Comparison of ENCODE assay signal across 34 mouse cellular contexts in the genomic region with DNA sequence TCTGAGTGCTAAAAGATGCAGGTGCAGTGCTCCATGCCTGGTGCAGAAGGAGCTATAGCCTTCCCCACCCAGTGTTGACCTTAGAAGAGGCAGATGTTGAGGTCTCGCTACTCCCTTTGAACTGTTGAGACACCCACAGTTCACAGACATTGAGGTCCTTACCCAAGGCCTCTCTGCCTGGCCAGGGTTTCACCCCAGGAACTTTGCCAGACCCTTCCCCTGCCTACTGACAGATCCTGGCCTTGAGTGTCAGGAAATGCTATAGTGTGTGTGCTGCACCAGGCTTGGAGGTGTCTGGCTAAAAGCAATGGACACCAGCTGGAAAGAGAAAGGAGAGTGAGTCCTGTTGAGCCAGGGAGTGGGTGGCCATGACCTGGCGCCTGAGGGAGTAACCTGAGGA. TPM values are rescaled to one million over a fixed set of nuclear protein-coding genes. Genes with fewer than 3 reads are reported as not detected.
DNase-seq lines count a peak whose midpoint lies in the region; ATAC-seq and TF ChIP-seq lines count a peak whose summit lies in the region.
"Had no signal": no experiment of that assay in that cellular context is flagged by ENCODE, and none has a peak within 500 bp of the region (broad histone marks: within the 10 kb centered on the region; RNA-seq: fewer than 3 reads in every experiment).

No protein-coding gene starts in this region.

- no peak for TF ChIP-seq CTCF in liver, adult 2 months (IDR thresholded peaks at IDR 0.05; ENCODE audit: low read depth, low read length)

- H3K9me3 ChIP-seq in liver, embryonic 12.5 days (replicated peaks) = no peaks in the 10 kb centered on the region
- H3K9me3 ChIP-seq: forebrain, embryonic 15.5 days; hindbrain, embryonic 13.5 days; limb, embryonic 15.5 days; liver, embryonic 15.5 days; neural tube, embryonic 13.5 days had no signal

- DNase-seq in adrenal gland, adult (ENCODE audit: inconsistent age in 2 of 2, low spot score in 1 of 2) = peak; percentile 54 to 91
- no peak for DNase-seq in adrenal gland, postnatal 4 days (ENCODE audit: low spot score in 2 of 2)
- DNase-seq in liver, adult 2 months (ENCODE audit: extremely low read depth, low read depth, low spot score) = peak; percentile 12
- peak; percentile 70 for DNase-seq in adrenal gland, postnatal 14 days
- DNase-seq in urinary bladder, adult 2 months (ENCODE audit: low spot score) = no peak
- DNase-seq: cerebellum, adult 18-20 months; cerebellum, postnatal 25 days; gastrocnemius, postnatal 25 days; heart, adult 18-20 months; heart, postnatal 4 days; kidney, adult 8-10 months; kidney, postnatal 4 days; lung, embryonic 14.5 days; lung, postnatal 14 days; right cerebral cortex, adult 18-20 months; right cerebral cortex, postnatal 4 days had no signal

- H3K27me3 ChIP-seq in liver, adult 2 months (ENCODE audit: control insufficient read depth, insufficient read depth, low read length) = no peaks in the 10 kb centered on the region
- no peaks in the 10 kb centered on the region for H3K27me3 ChIP-seq in liver, embryonic 12.5 days (replicated peaks)
- H3K27me3 ChIP-seq: forebrain, embryonic 15.5 days; hindbrain, embryonic 13.5 days; limb, embryonic 15.5 days; liver, embryonic 15.5 days; neural tube, embryonic 13.5 days had no signal

- no peak for ATAC-seq in liver, embryonic 12.5 days
- ATAC-seq in activated CD4-positive, CD25-positive, alpha-beta regulatory T cell, adult 4 months = no peak
- ATAC-seq: forebrain, embryonic 15.5 days; intestine, embryonic 16.5 days had no signal

- 76% methylated on average over 2 of the region's 2 CpGs for WGBS in liver, adult 2 months
- 60% methylated on average over 2 of the region's 2 CpGs for WGBS in liver, embryonic 12.5 days (ENCODE audit: insufficient replicate concordance)

- no peaks in the 10 kb centered on the region for H3K4me1 ChIP-seq in liver, adult 2 months (ENCODE audit: control insufficient read depth, insufficient read depth, low read length)
- no peaks in the 10 kb centered on the region for H3K4me1 ChIP-seq in liver, embryonic 12.5 days
- H3K4me1 ChIP-seq: hindbrain, embryonic 13.5 days; liver, embryonic 15.5 days; neural tube, embryonic 13.5 days had no signal

- TF ChIP-seq POLR2A in liver, adult 2 months (IDR thresholded peaks at IDR 0.05; ENCODE audit: extremely low read depth, insufficient read depth, low read length) = no peak

- no peak overlapping the region for H3K27ac ChIP-seq in liver, adult 2 months (replicated peaks; ENCODE audit: insufficient read depth, low read depth, low read length)
- no peak overlapping the region for H3K27ac ChIP-seq in liver, embryonic 12.5 days
- H3K27ac ChIP-seq: forebrain, embryonic 15.5 days; hindbrain, embryonic 13.5 days; kidney, postnatal 0 days; limb, embryonic 15.5 days; liver, embryonic 15.5 days; neural tube, embryonic 13.5 days; stomach, postnatal 0 days had no signal

- H3K4me3 ChIP-seq in liver, adult 2 months (ENCODE audit: insufficient read depth, low read depth, low read length) = no peak overlapping the region
- no peak overlapping the region for H3K4me3 ChIP-seq in liver, embryonic 12.5 days
- H3K4me3 ChIP-seq: forebrain, embryonic 15.5 days; hindbrain, embryonic 13.5 days; limb, embryonic 15.5 days; liver, embryonic 15.5 days; myocyte; neural tube, embryonic 13.5 days had no signal

- H3K79me2 ChIP-seq in liver, adult 2 months (ENCODE audit: control insufficient read depth, insufficient read depth, low read length) = no peaks in the 10 kb centered on the region

- H3K4me2 ChIP-seq in liver, embryonic 12.5 days = no peak overlapping the region
- H3K4me2 ChIP-seq: forebrain, embryonic 15.5 days; heart, embryonic 11.5 days; hindbrain, embryonic 13.5 days; limb, embryonic 15.5 days; liver, embryonic 15.5 days; lung, embryonic 14.5 days; midbrain, embryonic 11.5 days; neural tube, embryonic 13.5 days had no signal

- H3K9ac ChIP-seq in liver, adult 2 months (ENCODE audit: low read depth, low read length) = no peak overlapping the region
- H3K9ac ChIP-seq in liver, embryonic 12.5 days = no peak overlapping the region
- H3K9ac ChIP-seq: forebrain, embryonic 15.5 days; hindbrain, embryonic 13.5 days; limb, embryonic 15.5 days; liver, embryonic 15.5 days; lung, embryonic 14.5 days; neural tube, embryonic 13.5 days had no signal

- H3K36me3 ChIP-seq in liver, adult 2 months (ENCODE audit: control insufficient read depth, insufficient read depth, low read length) = no peaks in the 10 kb centered on the region
- no peaks in the 10 kb centered on the region for H3K36me3 ChIP-seq in liver, embryonic 12.5 days
- H3K36me3 ChIP-seq: forebrain, embryonic 15.5 days; hindbrain, embryonic 13.5 days; limb, embryonic 15.5 days; liver, embryonic 15.5 days; neural tube, embryonic 13.5 days had no signal

RNA-seq across cellular contexts. Expression of a gene that starts 3.0 kb away (rescaled TPM):
- under 1 TPM; 0.14 to 0.17 TPM for total RNA-seq in adrenal gland, postnatal 4 days (2021)
- not detected in 2 replicates for total RNA-seq in liver, adult 2 months (2014; rRNA removed)
- polyA plus RNA-seq in liver, adult 2 months (2012; rRNA removed) = 0.05 and 0.17 TPM in 2 replicates
- not detected in 2 replicates for polyA plus RNA-seq in liver, embryonic 12.5 days (2016; fragmentation: Nextera tagmentation; extraction: Ambion mirVana)
- total RNA-seq in adrenal gland, postnatal 14 days (2021) = 1.1 and 1.7 TPM in 2 replicates
- 3.7 and 3.8 TPM in 2 replicates for polyA plus RNA-seq in urinary bladder, adult 2 months (2012; rRNA removed)
- not detected for polyA plus RNA-seq in activated CD4-positive, CD25-positive, alpha-beta regulatory T cell, adult 4 months (2017; shearing (Covaris generic))
- total RNA-seq: CH12.LX; gastrocnemius, adult 18-20 months; gastrocnemius, postnatal 25 days had no signal
- polyA plus RNA-seq: C2C12; embryonic facial prominence, embryonic 11.5 days; forebrain, embryonic 15.5 days; heart, embryonic 11.5 days; heart, embryonic 16.5 days; hindbrain, embryonic 13.5 days; kidney, postnatal 0 days; liver, embryonic 15.5 days; midbrain, embryonic 11.5 days; myocyte had no signal

Comparison
In these comparisons a context has a peak if more than half of its experiments do, and no peak if none do; other contexts are left out.
1. DNase-seq: peak in adrenal gland, adult (2 of 2), liver, adult 2 months (single experiment) and adrenal gland, postnatal 14 days (single experiment); none in adrenal gland, postnatal 4 days (0 of 2) and urinary bladder, adult 2 months (single experiment).